Mouse (Mus musculus): ENCODE results near the gene Agtrap. TPM values are rescaled to one million over a fixed set of nuclear protein-coding genes. Genes with fewer than 3 reads are reported as not detected.
A peak's percentile ranks its signal among the peaks of the same experiment; 100 is the strongest.
"Not testable (repeated sequence)": the region's sequence is repeated elsewhere in the genome, so short reads cannot be mapped to it uniquely, and the experiment has no call there.

Gene Agtrap
- polyA plus RNA-seq, 1 experiment from 2014 or later = 14.8 TPM

GRCm38 (mm10) chr4:148051886-148052285 lies 35.9 kb downstream of the Agtrap start:
- Histone ChIP-seq H3K27me3 (replicated peaks; ENCODE audit: low read depth, poor library complexity, severe bottlenecking) (no peaks in the 10 kb centered on the region), H3K9me3 (no peaks in the 10 kb centered on the region), H3K4me3 (no peak overlapping the region), H3K4me1 (no peaks in the 10 kb centered on the region), H3K27ac (replicated peaks) (no peak overlapping the region), H3K36me3 (replicated peaks) (peaks cover 99% of the 10 kb centered on the region)
- no peak for DNase-seq (ENCODE audit: low spot score)
- WGBS = 90% methylated on average over 11 of the region's 11 CpGs

- Histone ChIP-seq H3K27ac (replicated peaks) (no peak overlapping the region), H3K36me3 (replicated peaks) (peaks cover 99% of the 10 kb centered on the region), H3K4me1 (no peaks in the 10 kb centered on the region), H3K27me3 (replicated peaks; ENCODE audit: low read depth, poor library complexity, severe bottlenecking) (no peaks in the 10 kb centered on the region), H3K9me3 (no peaks in the 10 kb centered on the region), H3K4me3 (no peak overlapping the region)
- no peak for DNase-seq (ENCODE audit: low spot score)
- 93% methylated on average over 13 of the region's 13 CpGs for WGBS
Measured at GRCm38 (mm10) chr4:148051046-148051776, 36.6 kb downstream of the Agtrap start.

GRCm38 (mm10) chr4:148050396-148050914 lies 37.4 kb downstream of the Agtrap start:
- H3K36me3 ChIP-seq (replicated peaks) = peaks cover 98% of the 10 kb centered on the region
- not testable (repeated sequence) for H3K27ac ChIP-seq (replicated peaks); H3K27me3 ChIP-seq (replicated peaks; ENCODE audit: low read depth, poor library complexity, severe bottlenecking); H3K9me3 ChIP-seq; H3K4me3 ChIP-seq; H3K4me1 ChIP-seq; DNase-seq (ENCODE audit: low spot score)
- WGBS = 91% methylated on average over 3 of the region's 3 CpGs

GRCm38 (mm10) chr4:148046450-148047031 lies 41.3 kb downstream of the Agtrap start:
- Histone ChIP-seq H3K4me1 (peaks cover 18% of the 10 kb centered on the region), H3K9me3 (no peaks in the 10 kb centered on the region), H3K36me3 (replicated peaks) (peaks cover 90% of the 10 kb centered on the region), H3K27ac (replicated peaks) (0 out of 2 replicates have a peak overlapping the region, but pooled peaks have one; percentile 15), H3K4me3 (no peak overlapping the region), H3K27me3 (replicated peaks; ENCODE audit: low read depth, poor library complexity, severe bottlenecking) (no peaks in the 10 kb centered on the region)
- DNase-seq (ENCODE audit: low spot score) = no peak
- 77% methylated on average over 4 of the region's 4 CpGs for WGBS

- peaks cover 66% of the 10 kb centered on the region for H3K36me3 ChIP-seq (replicated peaks)
- H3K27ac ChIP-seq (replicated peaks) = no peak overlapping the region
- no peak for DNase-seq (ENCODE audit: low spot score)
- H3K4me3 ChIP-seq = no peak overlapping the region
- H3K27me3 ChIP-seq (replicated peaks; ENCODE audit: low read depth, poor library complexity, severe bottlenecking) = no peaks in the 10 kb centered on the region
- WGBS = 83% methylated on average over 2 of the region's 2 CpGs
- no peaks in the 10 kb centered on the region for H3K9me3 ChIP-seq
- H3K4me1 ChIP-seq = peaks cover 42% of the 10 kb centered on the region
Measured at GRCm38 (mm10) chr4:148044113-148044512, 43.7 kb downstream of the Agtrap start.

GRCm38 (mm10) chr4:148043327-148043726 lies 44.5 kb downstream of the Agtrap start:
- H3K4me3 ChIP-seq; H3K27ac ChIP-seq (replicated peaks); H3K27me3 ChIP-seq (replicated peaks; ENCODE audit: low read depth, poor library complexity, severe bottlenecking); DNase-seq (ENCODE audit: low spot score); H3K9me3 ChIP-seq: not testable (repeated sequence)
- H3K4me1 ChIP-seq = peaks cover 43% of the 10 kb centered on the region
- WGBS = 88% methylated on average over 8 of the region's 8 CpGs
- peaks cover 58% of the 10 kb centered on the region for H3K36me3 ChIP-seq (replicated peaks)

- Histone ChIP-seq H3K4me1 (peaks cover 52% of the 10 kb centered on the region), H3K4me3 (peak overlapping the region; percentile 94), H3K27me3 (replicated peaks; ENCODE audit: low read depth, poor library complexity, severe bottlenecking) (no peaks in the 10 kb centered on the region), H3K27ac (replicated peaks) (peak overlapping the region; percentile 89), H3K9me3 (no peaks in the 10 kb centered on the region), H3K36me3 (replicated peaks) (peaks cover 51% of the 10 kb centered on the region)
- 4% methylated on average over 16 of the region's 16 CpGs for WGBS
- no peak for DNase-seq (ENCODE audit: low spot score)
Measured at GRCm38 (mm10) chr4:148041611-148042191, 46.1 kb downstream of the Agtrap start.

- H3K36me3 ChIP-seq (replicated peaks) = peaks cover 52% of the 10 kb centered on the region
- H3K4me3 ChIP-seq = peak overlapping the region; percentile 94
- H3K27me3 ChIP-seq (replicated peaks; ENCODE audit: low read depth, poor library complexity, severe bottlenecking) = no peaks in the 10 kb centered on the region
- peaks cover 52% of the 10 kb centered on the region for H3K4me1 ChIP-seq
- WGBS = under 1% methylated on average over 19 of the region's 19 CpGs
- H3K9me3 ChIP-seq = no peaks in the 10 kb centered on the region
- H3K27ac ChIP-seq (replicated peaks) = peak overlapping the region; percentile 89
- peak; percentile 87 for DNase-seq (ENCODE audit: low spot score)
Measured at GRCm38 (mm10) chr4:148040933-148041610, 46.8 kb downstream of the Agtrap start.

GRCm38 (mm10) chr4:148040029-148040830 lies 47.6 kb downstream of the Agtrap start:
- Histone ChIP-seq H3K27me3 (replicated peaks; ENCODE audit: low read depth, poor library complexity, severe bottlenecking) (no peaks in the 10 kb centered on the region), H3K36me3 (replicated peaks) (peaks cover 50% of the 10 kb centered on the region), H3K27ac (replicated peaks) (peak overlapping the region; percentile 89), H3K4me1 (peaks cover 52% of the 10 kb centered on the region), H3K4me3 (peak overlapping the region; percentile 94), H3K9me3 (no peaks in the 10 kb centered on the region)
- WGBS = 70% methylated on average over 15 of the region's 15 CpGs
- DNase-seq (ENCODE audit: low spot score) = no peak

GRCm38 (mm10) chr4:148039254-148040028 lies 48.4 kb downstream of the Agtrap start:
- Histone ChIP-seq H3K36me3 (replicated peaks) (peaks cover 50% of the 10 kb centered on the region), H3K4me1 (peaks cover 50% of the 10 kb centered on the region), H3K27ac (replicated peaks) (peak overlapping the region; percentile 89), H3K9me3 (no peaks in the 10 kb centered on the region), H3K27me3 (replicated peaks; ENCODE audit: low read depth, poor library complexity, severe bottlenecking) (no peaks in the 10 kb centered on the region), H3K4me3 (peak overlapping the region; percentile 94)
- DNase-seq (ENCODE audit: low spot score) = peak; percentile 17
- WGBS = 23% methylated on average over 19 of the region's 19 CpGs

GRCm38 (mm10) chr4:148038600-148039253 lies 49.1 kb downstream of the Agtrap start, which contains the start of the genes Clcn6 and Mthfr:
TSS of gene Clcn6 (minus strand) at chr4:148038821.
TSS of gene Mthfr (plus strand) at chr4:148039077.
- peaks cover 50% of the 10 kb centered on the region for H3K36me3 ChIP-seq (replicated peaks)
- H3K27me3 ChIP-seq (replicated peaks; ENCODE audit: low read depth, poor library complexity, severe bottlenecking) = no peaks in the 10 kb centered on the region
- H3K27ac ChIP-seq (replicated peaks) = peak within 1 kb of the TSS; percentile 91
- no peaks in the 10 kb centered on the region for H3K9me3 ChIP-seq
- DNase-seq (ENCODE audit: low spot score) = peak; percentile 100
- WGBS = under 1% methylated on average over 54 of the region's 54 CpGs
- peak within 1 kb of the TSS; percentile 94 for H3K4me3 ChIP-seq
- peaks cover 49% of the 10 kb centered on the region for H3K4me1 ChIP-seq

All from embryonic facial prominence, embryonic 10.5 days (tissue).